Mouse (Mus musculus) heart, postnatal 36 days (tissue): Measurements from ENCODE around the gene Sik2. TPM values are rescaled to one million over a fixed set of nuclear protein-coding genes. Genes with fewer than 3 reads are reported as not detected.

Source experiments
- DNase-seq, 2 experiments: peaks; one replicate each; pipeline ENCODE4 v3.0.0; 2021 to 2022
- intact Hi-C: fragments of 180-260 bp; cut with DNase I; formaldehyde crosslinking; loops from one replicate; pipeline ENCODE4 v1.15.1; 2025
- total RNA-seq, 2 experiments: library from RNA; stranded (reverse); gene quantifications; 2 replicates each; pipeline ENCODE4 v1.2.3; 2021

Sik2 gene
- total RNA-seq, 2 experiments from 2014 or later: 25.7 to 27.1 TPM

DNA sequence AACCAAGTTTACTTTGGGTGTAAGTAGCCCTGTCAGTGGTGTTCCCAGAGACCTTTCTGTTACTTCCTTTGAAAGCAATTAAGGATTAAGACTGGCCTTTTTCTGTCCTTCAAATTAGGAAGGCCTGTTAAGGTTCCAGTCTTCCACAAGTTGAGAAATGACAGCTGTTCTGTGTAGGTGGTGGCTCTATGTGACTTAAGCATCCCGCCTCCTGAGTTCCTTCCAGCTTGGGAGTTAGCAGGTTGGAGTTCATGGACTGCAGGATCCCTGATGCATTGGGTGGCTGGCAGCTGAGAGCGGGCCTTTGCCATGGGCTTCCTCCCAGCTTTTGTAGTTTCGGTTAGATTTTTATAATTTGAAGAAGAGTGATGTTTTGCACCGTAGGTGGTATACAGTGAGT is 133.4 kb downstream of the Sik2 start:
- DNase-seq: no peak
- intact Hi-C loops: no loop called here

GRCm38 (mm10) chr9:50874031-50874430 is 134.8 kb downstream of the Sik2 start:
- DNase-seq: no peak
- intact Hi-C loops: no loop called here

- intact Hi-C loops: no loop called here
- no peak for DNase-seq
Observed at GRCm38 (mm10) chr9:50873210-50873609, 135.7 kb downstream of the Sik2 start.

- intact Hi-C loops: no loop called here
- DNase-seq: no peak
Observed at GRCm38 (mm10) chr9:50868182-50868581, 140.7 kb downstream of the Sik2 start.

GRCm38 (mm10) chr9:50867015-50867414 is 141.9 kb downstream of the Sik2 start:
- intact Hi-C loops: no loop called here
- DNase-seq: no peak

- DNase-seq: no peak
- intact Hi-C loops: no loop called here
Observed at GRCm38 (mm10) chr9:50865803-50866202, 143.1 kb downstream of the Sik2 start.

DNA sequence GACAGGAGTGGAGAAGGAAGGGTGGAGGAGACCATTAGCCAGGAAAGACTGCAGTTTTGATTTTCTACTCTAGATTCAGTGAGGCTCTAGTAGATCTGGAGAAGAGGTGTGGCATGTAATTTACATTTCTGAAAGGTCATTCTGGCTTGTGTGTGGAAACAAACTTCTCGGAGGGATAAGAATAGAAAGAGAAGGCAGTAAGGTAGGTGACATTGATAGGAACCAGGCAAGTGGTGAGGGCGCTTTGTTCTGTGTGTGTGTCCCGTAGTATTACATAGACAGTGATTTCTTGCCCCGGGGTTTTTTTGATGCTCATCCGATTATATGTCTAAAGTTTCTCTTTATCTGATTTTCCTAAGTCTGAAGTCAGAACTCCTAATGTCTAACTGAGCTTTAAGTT is 144.0 kb downstream of the Sik2 start:
- no peak for DNase-seq
- intact Hi-C loops: no loop called here

- intact Hi-C loops: no loop called here
- DNase-seq: no peak
Observed at GRCm38 (mm10) chr9:50863824-50864223, 145.0 kb downstream of the Sik2 start.

GRCm38 (mm10) chr9:50861119-50861839 is 147.6 kb downstream of the Sik2 start:
- DNase-seq: no peak
- intact Hi-C loops: no loop called here

DNA sequence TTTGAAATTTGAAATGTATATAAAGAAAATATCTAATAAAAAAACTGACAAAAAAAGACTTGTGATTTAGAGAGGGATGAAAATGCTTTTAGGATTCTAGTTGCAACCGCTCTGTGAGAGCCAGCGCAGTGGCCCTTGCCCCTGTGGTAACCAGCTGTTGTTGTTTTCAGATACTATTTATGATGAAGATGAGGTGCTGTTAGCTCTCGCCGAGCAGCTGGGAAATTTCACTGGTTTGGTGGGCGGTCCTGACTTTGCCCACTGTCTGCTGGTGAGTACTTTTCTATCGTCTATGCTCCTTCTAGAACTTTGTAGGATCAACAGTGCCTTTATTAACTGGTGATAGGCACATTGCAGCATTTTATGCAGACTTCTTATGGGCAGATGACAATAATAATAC is 150.2 kb downstream of the Sik2 start:
- intact Hi-C loops: no loop called here
- DNase-seq: no peak

DNA sequence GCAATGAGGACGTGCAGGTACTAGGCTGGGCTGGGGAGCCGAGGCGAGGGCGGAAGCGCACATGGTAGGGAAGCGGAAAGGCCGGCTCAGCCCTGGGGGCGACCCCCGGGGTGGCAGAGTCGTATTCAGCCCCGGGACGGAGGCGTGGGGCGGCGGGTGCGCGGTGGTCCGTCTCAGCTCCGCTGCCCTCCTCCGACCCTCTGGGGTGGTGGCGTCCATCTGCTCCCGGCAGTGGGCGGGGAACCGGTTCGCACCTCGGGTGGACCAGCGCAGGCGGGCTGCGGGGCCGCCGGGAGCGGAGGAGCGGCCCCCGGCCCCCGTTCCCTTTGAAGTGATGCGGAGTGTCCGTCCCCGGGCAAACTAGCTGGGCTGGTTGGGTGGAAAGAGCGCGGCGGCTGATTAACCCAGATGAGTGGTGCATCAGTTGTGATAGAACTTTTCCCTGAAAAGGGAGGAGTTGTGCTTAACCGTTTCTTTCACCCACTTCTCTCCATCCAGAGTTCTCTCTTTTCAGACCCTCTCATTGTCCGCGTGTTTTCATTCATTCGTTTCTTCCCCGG is 151.7 kb downstream of the Sik2 start:
- intact Hi-C loops: no loop called here
- no peak for DNase-seq

GRCm38 (mm10) chr9:50856341-50857081 is 152.4 kb downstream of the Sik2 start:
- intact Hi-C loops: no loop called here
- peak; percentile 98 for DNase-seq

- no peak for DNase-seq
- intact Hi-C loops: no loop called here
Observed at GRCm38 (mm10) chr9:50855780-50856179, 153.1 kb downstream of the Sik2 start.

DNA sequence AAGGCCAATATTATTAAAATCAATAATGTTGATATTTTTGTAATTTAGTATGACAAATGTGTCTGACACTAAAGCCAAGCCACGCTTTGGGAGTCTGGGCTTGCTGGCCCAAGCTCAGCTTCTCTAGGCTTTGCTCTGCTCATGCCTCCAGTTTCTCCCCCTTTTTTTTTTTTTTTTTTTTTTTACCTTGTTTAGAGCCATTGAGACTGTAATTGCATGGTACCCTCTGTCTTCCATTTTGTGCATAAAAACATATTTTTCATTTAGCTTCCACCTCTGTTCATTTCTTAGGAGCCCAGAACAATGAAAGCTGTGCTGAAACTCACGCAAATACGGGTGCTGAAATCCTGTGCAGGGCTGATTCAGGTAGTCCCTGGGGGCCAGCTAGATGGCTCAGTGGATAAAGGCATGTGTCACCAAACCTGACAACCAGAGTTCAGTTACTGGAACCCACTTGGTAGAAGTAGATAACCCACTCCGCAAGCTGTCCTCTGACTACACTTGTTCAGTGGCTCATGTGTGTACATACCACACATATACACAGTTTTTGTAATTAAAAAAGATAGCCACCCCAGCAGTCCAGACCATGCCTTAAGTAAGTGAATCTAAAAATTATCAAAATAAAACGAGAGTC is 153.6 kb downstream of the Sik2 start:
- no peak for DNase-seq
- intact Hi-C loops: no loop called here

GRCm38 (mm10) chr9:50854376-50854775 is 154.5 kb downstream of the Sik2 start:
- intact Hi-C loops: no loop called here
- DNase-seq: no peak

DNA sequence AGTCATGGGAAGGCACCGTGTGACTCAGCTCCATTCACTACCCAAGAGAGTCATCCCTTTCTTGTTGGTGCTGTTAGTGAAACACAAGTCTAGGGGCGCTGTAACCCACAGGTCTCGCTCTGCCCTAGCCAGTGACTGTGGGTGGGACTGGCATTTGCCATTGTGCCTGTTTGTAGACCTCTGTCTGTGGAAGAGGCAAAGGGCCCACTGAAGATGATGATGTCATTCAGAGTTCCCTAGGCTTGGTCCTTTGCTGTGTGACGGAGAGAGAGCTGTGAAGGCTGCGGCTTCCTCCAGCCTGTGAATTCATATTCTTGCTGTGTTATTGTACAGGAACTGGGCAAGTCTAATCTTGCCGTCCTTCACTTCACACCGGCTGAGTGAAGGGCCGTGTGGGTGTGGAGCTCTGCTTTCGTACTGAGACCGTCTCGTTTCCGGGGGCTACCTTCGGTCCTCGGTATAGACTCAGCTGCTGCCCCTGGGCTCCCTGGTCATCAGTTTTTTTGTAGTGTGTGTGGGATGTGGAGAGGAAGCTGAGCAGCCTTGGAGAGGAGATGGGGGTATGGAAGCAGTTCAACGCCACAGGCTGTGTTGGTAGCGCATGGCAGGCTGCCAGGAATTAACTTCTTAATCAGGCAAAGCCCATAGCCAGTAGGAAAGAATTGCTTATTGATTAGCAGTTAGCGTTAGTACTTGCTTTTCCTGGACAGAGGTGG is 156.1 kb downstream of the Sik2 start:
- no peak for DNase-seq
- intact Hi-C loops: no loop called here

DNA sequence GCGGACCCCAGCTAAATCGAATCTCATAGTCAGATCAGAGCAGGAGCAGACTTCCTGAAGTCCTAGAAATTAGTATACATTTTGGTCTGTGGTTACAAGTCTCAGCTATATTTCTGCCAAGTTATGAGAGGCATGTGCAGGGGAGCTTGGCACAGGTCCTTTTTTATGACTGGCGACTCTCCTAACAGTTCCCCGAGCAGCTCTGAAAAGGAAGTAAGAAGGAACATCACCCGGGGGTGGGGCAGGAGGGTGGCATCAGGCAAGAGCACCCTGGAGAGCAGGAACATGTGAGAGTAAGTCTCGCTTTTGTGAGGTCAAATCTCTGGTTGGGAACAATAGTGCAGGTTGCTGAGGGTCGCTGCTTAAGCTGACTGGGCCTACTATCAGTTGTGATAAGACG is 158.2 kb downstream of the Sik2 start:
- intact Hi-C loops: no loop called here
- no peak for DNase-seq

- DNase-seq: peak; percentile 22 to 25
- intact Hi-C loops: no loop called here
Observed at GRCm38 (mm10) chr9:50850271-50850670, 158.6 kb downstream of the Sik2 start.

DNA sequence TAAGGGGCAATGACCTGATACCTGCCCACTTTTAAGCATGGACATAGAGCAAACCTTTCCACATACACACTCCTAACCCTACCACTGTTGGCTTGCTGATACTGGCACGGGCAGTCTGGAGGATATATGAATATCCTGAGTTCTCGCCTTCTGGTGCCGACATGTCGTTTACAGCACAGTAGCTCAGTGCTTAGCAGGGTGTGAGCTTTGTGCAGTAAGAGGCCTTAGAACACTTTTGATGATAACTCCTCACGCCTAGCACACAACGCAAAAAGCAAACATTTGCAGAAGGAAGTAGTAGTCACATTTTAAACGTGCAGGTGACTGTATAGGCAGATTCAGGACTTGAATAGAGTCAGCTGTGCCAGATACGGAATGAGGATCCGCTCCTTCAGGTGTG is 159.1 kb downstream of the Sik2 start:
- DNase-seq: no peak
- intact Hi-C loops: loop anchor here (1.0 to 5.0 kb wide), 4 partner anchors 160 to 303 kb away; partner anchors contain the start of gene Sik2

GRCm38 (mm10) chr9:50849249-50849648 is 159.6 kb downstream of the Sik2 start:
- intact Hi-C loops: loop anchor here (1.0 to 5.0 kb wide), 4 partner anchors 160 to 303 kb away; partner anchors contain the start of gene Sik2
- peak; percentile 90 to 97 for DNase-seq

DNA sequence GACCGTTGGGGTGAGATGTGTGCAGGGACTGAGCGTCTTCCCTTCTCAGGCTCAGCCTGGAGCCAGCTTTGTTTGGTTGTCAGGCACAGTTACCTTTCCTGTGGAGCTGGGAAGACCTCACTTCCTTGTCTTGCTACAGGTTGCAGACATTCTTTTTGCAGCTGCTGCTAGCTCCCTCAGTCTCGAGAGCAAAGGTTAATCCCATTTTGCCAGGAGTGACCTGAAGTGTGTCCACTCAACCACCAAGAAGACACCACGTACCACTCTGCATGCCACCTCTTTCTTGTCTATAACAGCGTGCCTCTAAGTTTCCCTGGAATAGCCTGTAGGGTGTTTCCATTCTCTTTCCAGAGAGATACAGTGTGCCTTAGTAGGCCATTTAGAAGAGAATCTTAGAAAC is 160.1 kb downstream of the Sik2 start:
- no peak for DNase-seq
- intact Hi-C loops: loop anchor here (1.0 to 5.0 kb wide), 4 partner anchors 160 to 303 kb away; partner anchors contain the start of gene Sik2
